Mouse (Mus musculus) testis, adult 2 months (tissue): Measurements from ENCODE around the gene Fbxo44.

Experiments used
- CTCF ChIP-seq: fragments of 200-500 bp; IDR thresholded peaks from 2 replicates; pipeline ENCODE4 v1.5.1; 2012; ENCODE audit warnings: low read depth, mild to moderate bottlenecking, inconsistent platforms, low read length, moderate library complexity; ENCODE audit not compliant: control insufficient read depth, insufficient read depth, insufficient replicate concordance
- POLR2A ChIP-seq: fragments of 200-500 bp; IDR thresholded peaks from 2 replicates; pipeline ENCODE4 v1.6.1; 2012; ENCODE audit warnings: low read depth, mild to moderate bottlenecking, inconsistent platforms, low read length, moderate library complexity; ENCODE audit not compliant: control insufficient read depth

DNA sequence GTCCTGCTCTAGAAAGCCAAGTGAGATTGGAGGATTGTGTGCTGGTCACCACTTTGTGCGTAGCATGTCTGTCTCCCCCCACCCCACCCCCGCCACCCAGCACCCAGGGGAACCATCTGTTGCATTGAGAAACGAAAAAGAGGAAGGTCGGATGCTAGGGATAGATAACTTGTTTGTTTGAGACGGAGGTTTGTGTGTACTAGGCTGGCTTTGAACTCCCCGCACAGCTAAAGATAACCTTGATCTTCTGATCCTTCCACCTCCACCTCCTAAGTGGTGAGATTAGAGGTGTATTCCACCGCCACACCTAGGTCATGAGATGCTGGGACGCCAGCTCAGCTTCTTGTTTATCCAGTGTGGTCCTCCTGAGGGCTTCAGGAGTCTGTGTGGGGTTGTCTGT, 25.3 kb downstream of the Fbxo44 start:
- TF ChIP-seq POLR2A = no peak
- TF ChIP-seq CTCF = no peak
